Mouse (Mus musculus) gastrocnemius, adult 18-20 months (tissue): ENCODE results near the gene Tmtc2. TPM values are rescaled to one million over a fixed set of nuclear protein-coding genes. Genes with fewer than 3 reads are reported as not detected.

ENCODE experiments used
- DNase-seq: peaks from one replicate; pipeline ENCODE4 v3.0.0; 2021; ENCODE audit warnings: low spot score
- long read RNA-seq, 2 experiments: library from polyadenylated mRNA; stranded (forward); transcript quantifications; one replicate each; pipeline ENCODE4 v2.0.0; 2021
- total RNA-seq, 2 experiments: library from RNA; stranded (reverse); gene quantifications; 2 replicates each; pipeline ENCODE4 v1.2.3; 2021

The Tmtc2 gene
- total RNA-seq, result 1 to 10 TPM; 1.5 to 2.0 TPM
- long read RNA-seq, experiment 1, result 0 reads
- long read RNA-seq, experiment 2, result 0 reads

DNA sequence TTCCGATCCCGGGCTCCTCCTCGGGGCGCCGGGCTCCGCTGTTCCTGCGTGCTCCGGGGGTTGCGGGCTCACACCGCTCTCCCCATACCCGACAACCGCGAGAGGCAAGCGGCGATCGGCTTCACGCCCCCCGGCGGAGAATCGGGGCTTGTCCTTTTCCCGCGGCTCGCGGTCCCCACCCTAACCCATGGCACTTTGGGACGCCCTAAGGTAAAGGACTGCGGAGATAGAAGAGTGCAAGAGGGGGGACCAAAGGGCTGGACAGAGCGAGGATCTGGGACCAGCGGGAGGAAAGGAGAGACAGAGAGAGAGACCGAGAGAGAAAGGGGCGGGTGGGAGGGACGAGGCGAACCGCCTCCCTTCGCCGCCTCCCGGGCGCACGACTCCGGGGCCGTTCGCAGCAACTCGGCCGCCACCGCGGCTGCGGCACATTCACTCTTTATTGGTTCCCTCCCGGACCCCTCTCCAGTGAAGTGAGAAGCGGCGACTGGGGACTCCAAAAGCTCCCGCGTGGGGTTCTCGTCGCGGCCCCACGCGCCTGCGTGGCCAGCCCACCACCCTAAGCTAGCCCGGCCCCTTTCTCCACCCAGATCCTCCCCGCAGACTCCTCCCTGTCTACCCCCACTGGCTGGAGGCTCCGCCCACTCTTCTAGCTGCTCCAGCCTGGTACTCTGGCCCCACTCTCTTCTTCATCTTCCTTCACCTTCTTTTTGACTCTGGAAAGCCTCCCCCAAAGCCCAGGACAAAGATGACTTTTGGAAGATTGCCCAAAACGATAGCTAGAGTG is at the start of gene Tmtc2:
Gene Tmtc2, minus strand, starts transcription at position 544 of the 787 bp plus-strand sequence.
- peak; percentile 82 for DNase-seq

DNA sequence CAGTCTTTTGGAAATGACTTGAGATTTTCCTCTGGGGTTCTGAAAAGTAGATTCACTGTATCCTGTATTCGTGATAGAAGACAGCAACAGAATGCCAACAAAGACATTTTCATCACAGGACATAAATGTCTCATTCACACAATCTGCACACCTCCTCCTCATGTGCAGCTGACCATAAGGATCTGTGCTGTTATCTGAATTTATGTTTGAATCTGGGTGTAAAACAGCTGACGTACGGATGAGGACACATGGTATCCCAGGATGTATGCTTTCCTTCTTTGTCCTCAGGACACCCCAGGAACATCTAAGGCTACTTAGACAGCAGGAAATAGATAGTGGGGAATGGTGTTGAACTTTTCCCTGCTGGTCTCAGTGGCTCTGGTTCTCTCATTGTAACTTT is 37.9 kb upstream of the Tmtc2 start:
- DNase-seq, result no peak

DNA sequence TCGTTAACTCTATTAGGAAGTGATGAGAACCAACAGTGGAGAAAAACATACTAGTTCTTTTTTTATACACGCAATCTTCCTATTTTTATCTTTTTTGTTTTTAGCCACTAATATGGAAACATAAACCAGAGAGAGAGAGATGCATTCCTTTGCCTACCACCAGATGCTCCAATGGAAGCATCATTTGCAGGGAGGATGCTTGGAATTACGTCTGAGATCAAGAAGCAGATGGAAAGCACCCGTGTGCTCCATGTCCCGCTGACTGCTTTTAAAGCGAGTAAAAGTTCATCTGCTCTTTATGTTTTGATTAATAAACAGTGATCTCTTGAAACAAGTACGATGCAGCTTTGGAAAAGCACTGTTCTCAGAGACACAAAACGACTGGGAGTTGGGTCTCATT is 24.6 kb upstream of the Tmtc2 start:
- no peak for DNase-seq

DNA sequence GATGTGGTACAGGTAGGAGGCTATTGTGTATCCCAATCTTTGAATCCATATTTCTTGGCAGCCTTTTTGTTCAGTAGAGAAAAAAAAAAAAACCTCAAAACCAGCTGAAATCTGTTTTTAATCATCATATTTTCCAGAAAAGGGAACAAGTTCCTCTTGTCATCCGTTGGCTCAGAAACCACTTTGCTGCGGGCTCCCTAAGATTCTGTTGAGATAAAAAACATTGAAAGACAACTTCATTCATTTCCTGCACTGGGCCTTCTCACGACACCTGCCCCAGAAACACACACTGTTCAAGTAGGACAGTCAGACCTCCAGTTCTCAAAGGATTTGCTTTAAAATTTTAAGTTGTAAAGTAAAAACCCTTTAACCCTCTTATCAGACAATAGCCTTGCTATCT is 23.0 kb upstream of the Tmtc2 start:
- DNase-seq, result no peak

DNA sequence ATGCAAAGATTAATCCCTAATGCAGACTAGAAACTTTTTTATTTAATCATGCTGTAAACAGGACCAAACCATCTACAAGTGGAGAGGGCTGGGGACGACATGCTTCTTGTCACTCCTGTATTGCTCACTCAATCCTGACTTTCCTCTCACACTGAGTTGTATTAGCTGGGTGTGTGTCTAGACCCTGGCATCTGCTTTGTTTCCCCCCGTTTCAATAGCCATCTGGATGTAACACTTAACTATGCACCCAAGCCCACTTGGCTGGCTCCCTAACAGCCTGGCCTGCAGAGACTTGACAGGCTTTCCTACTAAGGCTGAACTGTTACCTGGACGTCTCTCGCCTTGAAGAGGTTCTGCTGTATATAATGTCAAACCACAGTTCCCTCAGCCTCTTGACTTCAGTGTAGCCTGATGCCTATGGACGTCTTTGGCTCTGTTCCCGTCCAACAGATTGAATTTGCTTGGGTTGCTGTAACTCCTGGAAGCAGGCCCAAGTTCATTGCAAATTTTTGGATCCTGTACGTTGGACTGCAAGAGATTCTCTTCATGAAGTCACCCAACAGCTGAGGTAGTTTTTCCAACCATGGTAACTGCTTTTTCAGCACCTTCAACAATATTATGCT is 21.3 kb upstream of the Tmtc2 start:
- no peak for DNase-seq

DNA sequence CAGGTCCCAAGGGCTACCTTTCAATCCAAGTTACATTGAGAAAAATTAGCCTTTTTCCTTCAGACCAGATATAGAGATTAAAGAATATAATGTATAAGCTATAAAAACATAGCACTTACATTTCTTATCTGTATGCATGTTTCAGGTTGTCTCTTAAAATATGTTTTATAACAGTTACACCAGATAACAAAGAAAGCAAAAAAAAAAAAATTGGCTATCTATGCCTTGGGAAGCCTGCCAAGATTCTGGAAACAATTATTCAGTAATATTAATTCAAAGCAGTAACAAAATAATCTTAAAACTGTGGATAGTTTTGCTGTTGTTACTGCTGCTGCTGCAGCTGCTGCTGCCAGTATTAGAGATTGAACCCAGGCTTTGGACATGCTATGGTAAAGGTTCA is 13.9 kb upstream of the Tmtc2 start:
- DNase-seq, result no peak

DNA sequence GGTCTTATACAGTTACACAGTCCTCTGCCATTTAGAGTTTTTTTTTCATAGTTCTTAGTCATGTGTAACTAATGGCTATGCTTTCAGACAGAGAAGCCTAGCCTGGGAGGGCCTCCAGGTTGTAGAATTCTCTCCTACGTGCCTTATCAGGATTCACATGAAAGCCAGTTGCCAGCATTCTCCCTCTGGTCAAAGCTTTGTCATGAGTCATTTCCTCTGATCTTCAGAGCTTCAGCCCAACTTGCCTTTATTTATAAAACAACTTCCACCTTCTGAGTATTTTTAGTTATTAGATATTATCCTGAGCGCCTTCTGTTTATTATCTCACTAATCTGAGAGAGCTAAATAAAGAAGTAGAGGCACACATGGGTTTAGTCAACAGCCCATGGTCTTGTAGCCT is 5.1 kb upstream of the Tmtc2 start:
- DNase-seq, result no peak

DNA sequence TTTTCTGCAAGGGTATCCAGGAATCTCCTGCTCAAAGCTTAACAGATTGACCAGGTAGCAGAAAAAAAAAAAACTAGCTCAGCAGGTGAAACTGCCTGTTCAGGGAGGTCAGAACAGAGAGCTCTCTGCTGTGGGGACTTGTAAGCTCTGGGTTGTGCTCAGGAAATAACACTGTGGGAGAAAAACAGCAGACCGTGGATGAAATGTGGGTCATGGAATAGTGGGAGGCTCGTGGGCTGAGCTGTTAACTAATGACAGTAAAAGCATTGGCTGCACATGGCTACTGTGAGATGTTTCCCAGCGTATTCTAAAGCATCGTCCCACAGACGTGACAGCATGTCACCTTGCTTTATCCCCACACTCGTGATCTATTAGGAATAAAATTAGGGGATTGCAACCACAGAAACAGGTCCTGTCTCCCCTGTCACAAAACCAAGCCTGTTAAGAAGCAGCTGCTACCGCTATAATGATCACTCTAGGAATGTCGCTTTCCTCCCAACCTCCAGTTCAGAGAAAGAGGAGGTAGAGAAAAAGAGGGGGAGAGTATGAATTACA is 4.1 kb upstream of the Tmtc2 start:
- DNase-seq, result no peak

DNA sequence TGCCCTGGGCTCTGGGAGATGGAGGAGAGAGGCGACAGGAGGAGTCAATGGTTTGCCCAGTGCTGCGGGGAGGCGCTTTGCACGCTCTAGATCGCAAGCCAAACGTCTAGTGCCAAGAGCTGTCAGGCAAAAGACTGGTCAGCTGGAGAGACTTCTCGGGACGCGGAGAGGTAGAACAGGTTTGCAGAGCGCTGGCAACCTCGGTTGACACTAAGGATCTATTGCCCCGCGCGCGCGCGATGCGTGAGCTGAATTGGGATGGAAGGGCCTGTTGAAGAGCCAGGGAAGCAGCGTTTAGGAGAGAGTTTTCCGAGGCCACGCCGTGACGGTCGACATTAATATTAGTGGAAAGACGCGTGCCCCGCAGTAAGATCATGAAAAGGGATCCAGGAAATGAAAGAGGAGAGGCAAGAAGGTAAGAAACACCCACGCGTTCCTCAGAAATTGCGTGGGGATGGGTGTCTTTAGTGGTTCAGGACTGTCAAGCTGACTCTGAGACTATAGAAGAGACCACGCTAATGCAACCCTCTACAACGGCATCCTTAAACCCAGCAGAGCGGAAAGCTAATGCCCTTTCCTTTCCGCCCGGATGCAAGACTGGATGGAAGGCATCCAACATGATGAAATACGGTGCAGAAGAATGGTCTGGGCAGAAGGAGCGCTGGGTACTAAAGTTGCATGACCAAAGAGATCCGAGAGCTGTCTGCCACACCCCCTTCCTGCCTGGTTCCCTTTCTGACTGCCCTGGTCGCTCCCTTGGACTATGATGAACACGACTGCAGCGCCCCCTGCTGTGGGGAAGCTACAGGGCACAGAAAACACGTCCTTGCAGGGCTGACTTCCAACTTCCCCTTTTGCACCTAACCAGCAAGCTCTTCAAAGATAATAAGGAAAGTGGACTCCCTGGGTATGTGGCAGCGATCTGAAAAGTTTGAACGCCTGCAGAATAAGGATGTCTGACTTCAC is 727 bp upstream of the Tmtc2 start:
- DNase-seq, result peak; percentile 88

DNA sequence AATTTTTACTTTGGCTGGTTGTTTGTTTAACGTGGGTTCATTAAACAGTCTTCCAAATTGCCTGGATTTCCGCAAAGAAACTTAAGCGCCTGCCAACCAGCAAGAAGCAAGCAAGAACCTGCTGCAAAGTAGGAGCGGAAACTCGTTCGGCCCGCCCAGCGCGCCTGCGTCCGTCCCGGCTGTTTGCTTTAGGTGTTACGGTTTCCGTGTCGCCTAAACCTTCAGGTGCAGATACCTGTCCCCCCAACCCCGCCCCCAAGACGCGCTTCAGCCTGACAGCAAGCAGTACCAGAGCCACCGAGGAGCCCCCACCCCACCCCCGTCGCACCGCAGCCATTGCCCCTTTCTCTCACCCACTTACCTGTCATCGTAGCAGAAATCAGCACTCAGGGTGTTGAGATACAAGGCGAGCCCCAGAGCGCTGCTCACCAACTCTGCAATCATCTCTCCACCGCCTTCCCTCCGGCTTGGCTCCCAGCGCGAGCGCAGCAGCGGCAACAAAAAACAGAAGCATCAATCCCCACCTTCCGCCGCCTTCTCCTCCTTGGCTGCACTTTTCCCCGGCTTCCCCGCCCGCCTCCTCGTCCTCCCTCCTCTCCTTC is 844 bp downstream of the Tmtc2 start:
- DNase-seq, result no peak

DNA sequence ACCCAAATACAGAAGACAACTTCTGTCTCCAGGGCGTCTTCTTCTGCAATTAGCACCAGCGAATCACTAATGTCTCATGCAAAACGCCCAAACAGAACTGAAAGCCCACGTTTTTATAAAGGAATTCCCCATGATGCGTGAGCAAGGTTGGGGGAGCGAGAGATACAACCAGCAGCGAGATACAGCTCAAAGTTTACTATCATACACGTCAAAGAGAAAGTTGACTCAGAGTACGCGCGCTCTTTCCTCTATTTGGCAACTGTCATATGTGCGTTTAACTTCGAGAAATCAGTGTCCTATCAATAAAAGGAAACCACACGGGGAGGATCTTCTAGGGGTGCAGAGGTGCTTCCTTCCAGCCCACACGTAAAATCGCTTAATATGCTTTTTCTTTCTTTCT is 1.4 kb downstream of the Tmtc2 start:
- no peak for DNase-seq

DNA sequence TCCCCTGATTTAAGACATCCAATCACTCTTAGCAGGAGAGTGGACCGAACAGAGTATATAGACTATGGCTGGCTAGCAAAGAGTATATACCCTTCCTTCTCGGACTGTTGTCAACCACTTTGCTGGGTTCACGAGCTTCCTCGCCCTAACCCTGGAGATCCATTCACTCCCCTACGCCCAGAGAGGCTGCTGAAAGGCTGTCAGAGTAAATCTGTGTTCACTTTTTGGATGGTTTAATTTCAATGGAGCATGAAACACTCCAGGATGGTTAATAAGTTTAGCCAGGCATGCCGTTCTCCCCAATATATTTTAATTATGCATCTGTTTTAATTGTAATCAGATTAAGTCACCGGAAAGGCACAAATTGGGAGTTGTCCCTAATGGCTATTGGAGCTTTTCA is 1.9 kb downstream of the Tmtc2 start:
- no peak for DNase-seq

DNA sequence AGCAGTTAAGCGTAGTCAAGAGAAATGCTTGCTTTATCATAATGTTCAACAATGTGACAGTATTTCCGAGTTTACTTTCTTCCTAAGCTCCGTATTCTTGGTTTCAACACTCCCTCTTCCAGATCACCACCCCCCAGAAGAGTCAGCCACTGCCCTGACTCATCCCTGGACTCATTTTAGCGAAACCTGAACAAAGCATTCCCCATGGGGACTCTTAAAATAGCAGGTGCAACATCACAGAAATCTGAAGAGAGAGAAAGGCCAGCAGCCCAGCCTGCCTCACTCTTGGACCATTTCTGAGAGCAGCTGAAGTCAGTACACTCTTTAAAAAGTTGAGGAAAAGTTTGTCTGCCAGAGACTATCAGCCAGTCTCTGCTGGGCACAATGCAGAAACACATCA is 2.4 kb downstream of the Tmtc2 start:
- peak; percentile 8 for DNase-seq

DNA sequence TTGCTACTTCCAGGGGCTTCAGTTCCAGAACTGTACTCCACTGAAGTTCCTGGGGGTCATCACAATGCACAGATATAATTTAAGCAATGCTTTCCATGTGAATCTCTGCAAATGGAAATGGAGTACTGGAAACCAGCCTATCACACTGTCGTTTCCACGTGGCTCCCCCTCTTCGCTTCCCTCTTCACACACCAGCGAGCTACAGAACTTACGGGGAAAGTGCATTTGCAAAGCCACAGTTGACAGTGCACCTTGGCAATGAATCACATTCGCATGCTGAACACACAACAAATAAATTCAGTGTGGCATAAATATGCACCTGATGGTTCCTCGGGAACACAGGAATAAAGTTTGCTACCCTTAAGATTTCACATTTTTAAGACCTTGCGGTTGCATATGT is 3.2 kb downstream of the Tmtc2 start:
- no peak for DNase-seq

DNA sequence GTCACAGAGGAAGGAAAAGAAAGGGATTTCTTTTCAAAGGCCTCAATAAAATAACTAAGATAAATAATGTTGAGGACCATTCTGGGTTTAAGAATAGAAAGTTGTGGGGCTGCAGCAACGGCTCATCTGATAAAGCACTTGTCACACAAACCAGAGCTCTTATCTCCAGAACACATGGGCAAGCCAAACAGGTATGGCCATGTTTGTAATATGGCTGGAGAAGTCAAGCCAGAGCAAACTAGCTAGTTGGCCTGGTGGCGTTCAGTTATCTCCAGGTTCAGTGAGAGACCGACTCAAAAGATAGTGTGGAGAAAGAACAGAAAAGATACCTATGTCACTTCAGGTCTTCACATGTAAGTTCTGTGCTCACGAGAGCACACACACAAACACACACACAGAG is 4.7 kb downstream of the Tmtc2 start:
- DNase-seq, result no peak

DNA sequence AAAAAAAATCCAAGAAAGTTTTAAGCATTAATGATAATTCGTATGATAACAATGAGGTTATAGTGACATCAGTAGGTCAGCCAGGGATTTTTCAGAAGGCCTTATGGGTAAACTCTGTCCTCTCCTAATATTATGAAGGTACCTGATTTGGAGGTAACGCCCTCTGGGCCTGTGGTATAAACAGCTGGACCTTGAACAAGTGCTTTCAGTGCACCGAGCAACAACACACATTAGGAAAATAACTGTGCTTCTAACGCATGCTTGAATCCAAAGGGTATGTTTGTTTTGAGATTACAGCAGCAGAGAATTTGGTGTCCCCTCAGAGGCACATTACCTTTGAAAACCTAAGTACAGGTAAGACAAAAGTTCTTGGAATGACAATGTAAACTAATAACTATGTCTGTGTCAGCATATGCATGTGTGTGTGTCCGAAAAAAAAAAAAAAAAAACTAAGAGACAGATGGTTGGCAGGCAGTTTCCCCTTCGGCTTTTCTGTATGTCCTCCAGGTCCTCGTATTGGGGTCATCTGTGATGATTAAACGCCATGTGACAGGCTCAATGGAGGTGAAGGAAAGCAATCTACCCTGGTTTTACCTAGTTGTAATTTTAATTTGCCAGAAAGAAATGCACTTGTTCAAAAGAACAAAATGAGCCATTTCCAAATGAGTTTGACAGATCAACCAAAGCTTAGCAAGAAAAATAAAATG is 6.3 kb downstream of the Tmtc2 start:
- DNase-seq, result no peak

DNA sequence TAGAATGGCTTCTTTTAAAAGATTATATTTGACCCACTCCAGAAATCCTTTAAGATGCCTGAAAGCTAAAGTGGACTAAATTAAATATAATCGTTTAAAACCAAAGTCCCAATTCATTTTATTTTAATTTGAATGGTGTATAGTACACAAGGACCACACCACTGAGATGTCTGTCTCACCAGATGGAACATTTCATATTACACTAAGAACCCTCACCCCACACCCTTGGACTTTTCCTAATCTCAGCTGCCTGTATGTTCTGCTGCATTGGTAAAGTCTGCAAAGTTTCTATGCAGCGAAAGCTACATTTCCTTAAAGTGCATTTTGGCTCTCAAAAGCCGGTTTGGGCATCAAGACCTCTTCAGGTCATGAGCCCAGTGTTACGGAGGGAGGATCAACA is 12.7 kb downstream of the Tmtc2 start:
- no peak for DNase-seq

DNA sequence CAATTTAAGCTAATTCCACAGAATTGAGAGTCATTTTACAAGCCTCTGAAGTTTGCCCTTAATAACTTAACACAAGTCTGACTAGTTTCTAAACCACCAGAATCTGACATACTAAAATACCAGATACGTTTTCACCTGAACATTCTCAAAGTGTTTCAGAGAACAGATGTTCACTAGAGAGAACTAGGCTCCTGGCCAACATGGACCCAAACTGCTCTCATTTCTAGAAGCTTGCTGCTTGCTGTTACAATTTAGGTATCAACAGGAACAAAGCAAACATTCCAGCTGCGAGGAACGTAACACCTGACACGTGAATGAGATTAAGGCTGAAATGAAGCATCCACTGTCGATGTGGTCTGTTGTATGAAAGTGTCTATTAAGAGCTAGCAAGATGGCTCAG is 16.7 kb downstream of the Tmtc2 start:
- no peak for DNase-seq

DNA sequence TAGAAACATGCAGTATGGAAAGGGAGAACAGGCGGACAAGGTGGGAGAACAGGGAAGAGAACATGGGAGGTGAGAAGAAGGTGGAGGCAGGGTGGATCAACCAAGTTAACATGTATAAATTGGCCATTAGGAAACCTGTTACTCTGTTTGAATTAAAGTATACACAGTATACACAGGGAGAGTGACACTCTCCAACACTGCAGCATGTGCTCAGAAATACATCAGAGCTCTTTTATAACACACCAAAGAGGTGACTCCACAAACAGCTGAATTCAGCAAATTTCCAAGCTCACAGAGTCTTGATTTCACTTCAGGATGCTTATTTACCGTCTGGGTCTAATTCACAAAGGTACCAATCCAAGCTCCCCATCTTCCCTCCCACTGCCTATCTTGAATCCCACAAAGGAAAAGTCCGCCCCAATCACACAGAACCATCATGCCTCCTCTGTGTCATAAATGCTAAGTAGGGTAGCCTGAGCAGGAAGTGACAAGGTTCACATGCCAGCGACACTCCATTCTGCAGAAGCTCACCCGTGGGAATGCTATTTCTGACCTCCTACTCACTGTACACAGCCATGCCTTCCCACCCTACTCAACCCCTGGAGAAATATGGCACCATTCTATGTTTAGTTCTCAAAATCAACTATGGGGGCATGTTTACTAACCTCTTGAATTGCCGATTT is 17.2 kb downstream of the Tmtc2 start:
- DNase-seq, result no peak

DNA sequence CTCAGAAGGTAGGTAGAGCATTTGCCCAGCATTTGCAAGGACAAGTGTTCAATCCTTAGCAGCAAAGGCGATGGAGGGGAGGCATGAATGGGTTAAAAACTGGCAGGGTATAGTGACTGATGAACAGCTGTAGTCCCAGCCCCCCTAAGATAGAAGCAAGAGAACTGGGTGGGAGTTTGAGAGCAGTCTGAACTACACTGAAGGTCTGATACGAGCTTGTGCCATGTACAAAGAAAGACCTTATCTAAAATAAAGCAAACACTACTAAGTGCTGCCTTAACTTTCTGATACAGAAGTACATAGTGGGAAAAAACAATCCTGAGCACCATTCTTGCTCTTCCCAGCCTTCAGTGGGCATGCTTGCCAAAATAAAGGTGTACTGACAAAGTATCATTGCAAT is 20.1 kb downstream of the Tmtc2 start:
- DNase-seq, result no peak
